Mouse (Mus musculus) liver, postnatal 0 days (tissue): ENCODE results near the gene Fam178b.

Experiments
- CTCF ChIP-seq: sonication (generic); IDR thresholded peaks from 2 replicates; pipeline ENCODE4 v1.5.1; 2016; ENCODE audit warnings: antibody characterized with exemption, low read depth
- EP300 ChIP-seq: IDR thresholded peaks from 2 replicates; pipeline ENCODE4 v1.6.1; 2016; ENCODE audit warnings: antibody characterized with exemption, low read depth, mild to moderate bottlenecking

DNA sequence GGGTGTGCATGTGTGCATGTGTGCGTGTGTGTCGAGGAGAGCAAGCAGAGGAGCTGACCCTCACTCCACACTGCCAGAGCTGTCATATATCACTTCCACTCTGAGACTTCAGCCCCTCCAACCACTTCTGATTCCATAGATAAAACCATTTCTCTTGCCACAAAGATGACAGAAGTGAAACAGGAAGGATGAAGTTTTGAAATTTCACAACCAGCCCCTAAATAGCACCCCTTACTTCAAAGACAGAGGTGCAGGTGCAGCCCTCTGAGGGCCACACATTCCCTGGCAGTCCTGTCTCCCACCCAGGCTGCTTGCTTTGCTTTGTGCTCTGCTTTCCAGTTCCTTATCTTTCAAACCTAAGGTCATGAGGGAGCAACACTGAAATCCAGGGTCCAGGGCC is 91.6 kb downstream of the Fam178b start:
- no peak for TF ChIP-seq CTCF
- no peak for TF ChIP-seq EP300
